ENCODE assay signal across 13 mouse cellular contexts in genomic region chr6:137145611-137146010, GRCm38 (mm10). TPM values are rescaled to one million over a fixed set of nuclear protein-coding genes. Genes with fewer than 3 reads are reported as not detected.
DNase-seq lines count a peak whose midpoint lies in the region; ATAC-seq and TF ChIP-seq lines count a peak whose summit lies in the region.
"Had no signal": no experiment of that assay in that cellular context is flagged by ENCODE, and none has a peak within 500 bp of the region (broad histone marks: within the 10 kb centered on the region; RNA-seq: fewer than 3 reads in every experiment).

No protein-coding gene starts in this region.

- H3K36me3 ChIP-seq in lung, embryonic 14.5 days (ENCODE audit: insufficient read depth): no peaks in the 10 kb centered on the region
- no peaks in the 10 kb centered on the region for H3K36me3 ChIP-seq in liver, adult 2 months (ENCODE audit: control insufficient read depth, insufficient read depth, low read length)
- H3K36me3 ChIP-seq in stomach, embryonic 16.5 days (ENCODE audit: control insufficient read depth, insufficient read depth, low read length): no peaks in the 10 kb centered on the region

- H3K4me3 ChIP-seq in lung, embryonic 14.5 days (ENCODE audit: low read depth, low read length): no peak overlapping the region
- no peak overlapping the region for H3K4me3 ChIP-seq in liver, adult 2 months (ENCODE audit: insufficient read depth, low read depth, low read length)
- no peak overlapping the region for H3K4me3 ChIP-seq in stomach, embryonic 16.5 days (replicated peaks; ENCODE audit: low read length)

- ATAC-seq in lung, embryonic 14.5 days (ENCODE audit: insufficient read depth): no peak
- ATAC-seq in stomach, embryonic 16.5 days (ENCODE audit: insufficient read depth, low FRiP score): no peak
- ATAC-seq in erythroblast, adult 5-6 weeks (replicated peaks; ENCODE audit: low FRiP score, poor library complexity, severe bottlenecking): no peak
- ATAC-seq: midbrain, embryonic 16.5 days had no signal

- H3K9ac ChIP-seq in lung, embryonic 14.5 days: no peak overlapping the region
- H3K9ac ChIP-seq in liver, adult 2 months (ENCODE audit: low read depth, low read length): no peak overlapping the region
- H3K9ac ChIP-seq in stomach, embryonic 16.5 days (ENCODE audit: low read length): no peak overlapping the region

- 70% methylated on average over 11 of the region's 11 CpGs for WGBS in lung, embryonic 14.5 days
- WGBS in liver, adult 2 months: 71% methylated on average over 11 of the region's 11 CpGs
- WGBS in stomach, embryonic 16.5 days: 80% methylated on average over 11 of the region's 11 CpGs

- TF ChIP-seq CTCF in lung, embryonic 14.5 days (IDR thresholded peaks at IDR 0.05; ENCODE audit: low read depth): no peak
- TF ChIP-seq CTCF in liver, adult 2 months (IDR thresholded peaks at IDR 0.05; ENCODE audit: low read depth, low read length): no peak

- peaks cover 3% of the 10 kb centered on the region; the same call in 1 of the 2 replicates for H3K9me3 ChIP-seq in lung, embryonic 14.5 days (ENCODE audit: low read depth, low read length)
- H3K9me3 ChIP-seq in stomach, embryonic 16.5 days (replicated peaks; ENCODE audit: control insufficient read depth, low read length): no peaks in the 10 kb centered on the region

- peak; percentile 36 for DNase-seq in adrenal gland, postnatal 14 days
- no peak for DNase-seq in adrenal gland, postnatal 10 days
- no peak for DNase-seq in lung, embryonic 14.5 days
- no peak for DNase-seq in lung, postnatal 14 days
- DNase-seq in liver, adult 2 months (ENCODE audit: extremely low read depth, low read depth, low spot score): peak; percentile 58
- DNase-seq in retina, postnatal 1 day: no peak
- DNase-seq: cerebellum, adult 2 months; gastrocnemius, postnatal 10 days had no signal

- H3K27me3 ChIP-seq in lung, embryonic 14.5 days (ENCODE audit: insufficient read depth, low read length): no peaks in the 10 kb centered on the region
- no peaks in the 10 kb centered on the region for H3K27me3 ChIP-seq in liver, adult 2 months (ENCODE audit: control insufficient read depth, insufficient read depth, low read length)
- H3K27me3 ChIP-seq in stomach, embryonic 16.5 days (ENCODE audit: control insufficient read depth, insufficient read depth, low read length): no peaks in the 10 kb centered on the region

- H3K79me2 ChIP-seq in liver, adult 2 months (ENCODE audit: control insufficient read depth, insufficient read depth, low read length): no peaks in the 10 kb centered on the region

- no peak overlapping the region for H3K4me2 ChIP-seq in lung, embryonic 14.5 days
- no peak overlapping the region for H3K4me2 ChIP-seq in stomach, embryonic 16.5 days (ENCODE audit: low read depth, low read length)

- H3K27ac ChIP-seq in lung, embryonic 14.5 days (ENCODE audit: low read depth): peak overlapping the region; percentile 90
- H3K27ac ChIP-seq in liver, adult 2 months (replicated peaks; ENCODE audit: insufficient read depth, low read depth, low read length): peak overlapping the region; percentile 73
- H3K27ac ChIP-seq in stomach, embryonic 16.5 days (ENCODE audit: low read length): peak overlapping the region; percentile 72
- H3K27ac ChIP-seq: macrophage had no signal

- no peak for TF ChIP-seq POLR2A in liver, adult 2 months (IDR thresholded peaks at IDR 0.05; ENCODE audit: extremely low read depth, insufficient read depth, low read length)

- H3K4me1 ChIP-seq in lung, embryonic 14.5 days (ENCODE audit: insufficient read depth): peaks cover 25% of the 10 kb centered on the region
- H3K4me1 ChIP-seq in liver, adult 2 months (ENCODE audit: control insufficient read depth, insufficient read depth, low read length): peaks cover 1% of the 10 kb centered on the region; the same call in 1 of the 2 replicates
- H3K4me1 ChIP-seq in stomach, embryonic 16.5 days (ENCODE audit: control insufficient read depth, insufficient read depth, low read length): peaks cover 26% of the 10 kb centered on the region

RNA-seq across cellular contexts. Expression of gene Rerg, which starts 24.7 kb away (rescaled TPM):
- 103 and 108 TPM in 2 replicates for total RNA-seq in adrenal gland, postnatal 14 days (2021)
- 10 to 100 TPM; 81.0 to 82.3 TPM for total RNA-seq in adrenal gland, postnatal 10 days (2021)
- polyA plus RNA-seq in lung, embryonic 14.5 days (2014; fragmentation: Nextera tagmentation; extraction: Ambion mirVana): 21.3 and 22.0 TPM in 2 replicates
- 2.2 and 2.8 TPM in 2 replicates for total RNA-seq in liver, adult 2 months (2014; rRNA removed)
- polyA plus RNA-seq in liver, adult 2 months (2012; rRNA removed): 1.3 and 2.2 TPM in 2 replicates
- 29.9 and 32.1 TPM in 2 replicates for polyA plus RNA-seq in stomach, embryonic 16.5 days (2015; fragmentation: Nextera tagmentation; extraction: Ambion mirVana)
- total RNA-seq in erythroblast, adult 5-6 weeks (2015; ENCODE audit: low replicate concordance): 0.42 TPM in 1 of 2 replicates, not detected in the other
- not detected in 2 replicates for total RNA-seq in erythroblast, adult 5-6 weeks (2017; ENCODE audit: low replicate concordance)
- total RNA-seq: hematopoietic stem cell, adult 5-6 weeks had no signal
- polyA plus RNA-seq: macrophage had no signal

Comparison
In these comparisons a context has a peak if more than half of its experiments do, and no peak if none do; other contexts are left out.
1. DNase-seq: peak in adrenal gland, postnatal 14 days (single experiment) and liver, adult 2 months (single experiment); none in adrenal gland, postnatal 10 days (single experiment), lung, embryonic 14.5 days (single experiment), lung, postnatal 14 days (single experiment) and retina, postnatal 1 day (single experiment).
2. RNA of gene Rerg, which starts 24.7 kb away (total RNA-seq): 103 to 108 TPM in adrenal gland, postnatal 14 days and 81.0 to 82.3 TPM in adrenal gland, postnatal 10 days; 2.2 to 2.8 TPM in liver, adult 2 months and 0.42 TPM in erythroblast, adult 5-6 weeks; every median in the first group is over 10 times any median in the second.
3. Peak in every context shown above with its lines, with median percentiles within 50 percentile points of each other: H3K27ac ChIP-seq.